Mouse (Mus musculus) adrenal gland, postnatal 25 days (tissue): ENCODE data around the gene Calm2. TPM values are rescaled to one million over a fixed set of nuclear protein-coding genes. Genes with fewer than 3 reads are reported as not detected.

Source experiments
- DNase-seq: peaks from one replicate; pipeline ENCODE4 v3.0.0; 2021; ENCODE audit warnings: mixed read lengths
- total RNA-seq: library from RNA; stranded (reverse); gene quantifications from 2 replicates; pipeline ENCODE4 v1.2.3, GENCODE M21; 2021

The Calm2 gene
- total RNA-seq, 1 experiment from 2014 or later, result 582 TPM

DNA sequence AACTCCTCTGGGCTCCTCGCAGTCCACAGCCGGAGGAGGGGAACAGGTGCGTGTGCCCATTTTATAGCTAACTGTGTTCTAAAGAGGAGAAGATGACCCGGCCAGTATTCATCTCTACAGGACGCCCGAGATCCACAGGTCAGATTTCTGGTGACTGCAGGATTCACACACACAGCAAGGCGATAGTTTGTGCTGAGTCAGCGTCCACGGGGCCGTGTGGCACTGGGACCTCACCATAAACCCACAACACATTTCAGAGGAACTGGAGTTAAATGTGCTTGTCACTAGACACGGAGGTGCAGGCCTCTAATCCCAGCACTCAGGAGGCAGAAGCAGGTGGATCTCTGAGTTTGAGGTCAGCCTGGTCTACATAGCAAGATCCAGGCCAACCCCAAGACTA lies 44.3 kb downstream of the Calm2 start:
- no peak for DNase-seq

GRCm38 (mm10) chr17:87397088-87397487 lies 49.6 kb downstream of the Calm2 start:
- no peak for DNase-seq

GRCm38 (mm10) chr17:87391242-87391641 lies 55.5 kb downstream of the Calm2 start:
- DNase-seq, result no peak

DNA sequence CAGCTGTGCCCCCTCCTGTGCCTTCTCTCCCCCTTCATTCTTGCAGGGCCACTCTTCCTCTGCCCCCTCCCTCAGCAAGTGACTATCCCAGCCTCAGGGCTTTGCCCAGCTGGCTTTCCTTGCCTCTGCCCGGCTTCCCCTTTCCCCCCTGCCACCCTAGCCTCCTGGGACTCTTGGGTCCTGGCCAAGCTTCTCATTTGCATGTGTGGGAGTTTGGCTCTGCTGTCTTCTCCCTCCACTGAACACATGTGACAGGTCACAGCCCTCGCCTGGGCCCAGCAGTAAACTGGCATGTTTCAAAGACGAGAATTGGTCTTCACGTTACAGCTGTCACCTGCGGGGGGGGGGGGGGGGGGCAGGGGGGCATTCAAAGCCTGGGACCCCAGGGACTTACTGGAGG lies 59.7 kb downstream of the Calm2 start:
- DNase-seq, result no peak

- DNase-seq, result no peak
Observed at GRCm38 (mm10) chr17:87385835-87386234, 60.9 kb downstream of the Calm2 start.

Other genes starting within 250 kb of the Calm2 start
- gene Mcfd2, start 181.0 kb downstream of the Calm2 start, total RNA-seq, result 264 and 267 TPM in 2 replicates
- 7.8 and 12.3 TPM in 2 replicates for gene Ttc7, start 164.0 kb downstream of the Calm2 start, total RNA-seq
- gene Stpg4, start 19.2 kb downstream of the Calm2 start, total RNA-seq, result not detected in 2 replicates
- gene Epcam, start 189.0 kb upstream of the Calm2 start, total RNA-seq, result not detected in 2 replicates
- 24.7 and 31.0 TPM in 2 replicates for gene Msh2, start 225.4 kb upstream of the Calm2 start, total RNA-seq